Mouse (Mus musculus) E14TG2a.4 (cell line): ENCODE results near the gene G6pc3.

ENCODE experiments used
- CTCF ChIP-seq: conservative IDR thresholded peaks from 2 replicates; pipeline ENCODE4 v1.5.1; 2014; ENCODE audit warnings: low read length
- NANOG ChIP-seq: IDR thresholded peaks from 2 replicates; pipeline ENCODE4 v1.6.1; 2014; ENCODE audit warnings: borderline replicate concordance, low read length, mixed read lengths
- POU5F1 ChIP-seq: IDR thresholded peaks from 2 replicates; pipeline ENCODE4 v1.6.1; 2014; ENCODE audit warnings: low read length, borderline replicate concordance

DNA sequence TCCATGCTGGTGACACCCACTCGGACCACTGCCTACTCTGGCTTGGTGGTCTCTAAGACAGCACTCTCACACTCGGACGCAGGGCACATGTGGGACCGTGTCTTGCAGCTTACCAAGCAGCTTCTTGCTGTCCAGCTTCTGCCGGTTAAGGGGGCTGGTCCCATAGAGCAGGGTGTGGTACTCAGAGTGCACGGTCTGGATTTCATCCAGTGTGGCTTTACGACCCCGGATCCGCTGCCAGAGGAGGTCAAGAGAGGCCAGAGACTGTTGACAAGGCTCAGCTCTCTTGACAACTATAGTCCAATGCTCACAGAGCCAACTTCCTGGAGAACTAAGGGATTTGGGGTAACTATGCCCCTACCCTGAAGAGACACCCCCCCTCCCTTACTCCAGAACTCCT, 10.4 kb downstream of the G6pc3 start:
- TF ChIP-seq CTCF (no peak), NANOG (no peak), POU5F1 (no peak)
